Mouse (Mus musculus): ENCODE measurements around the gene Tpbgl.
A peak's percentile ranks its signal among the peaks of the same experiment; 100 is the strongest.

The Tpbgl gene

DNA sequence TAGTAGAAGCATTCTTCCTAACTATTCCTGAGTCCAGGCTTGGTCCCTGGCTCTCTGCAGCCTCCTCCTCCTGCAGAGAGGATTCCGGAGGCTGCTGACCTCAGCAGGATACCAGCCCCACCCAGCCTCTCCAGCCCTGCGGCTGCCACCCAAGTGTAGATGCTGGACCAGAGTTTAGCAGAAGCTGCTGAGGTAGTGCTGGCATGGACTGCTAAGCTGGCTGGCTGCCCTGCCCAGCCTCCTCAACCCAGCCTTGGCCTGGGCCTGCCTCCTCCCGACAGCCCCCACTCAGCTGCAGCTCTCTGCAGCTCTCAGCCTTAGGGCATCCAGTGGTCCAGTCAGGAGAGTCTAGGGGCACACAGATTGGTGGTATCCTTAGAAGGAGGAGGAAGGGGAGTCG is 14.3 kb upstream of the Tpbgl start:
- DNase-seq (ENCODE audit: low spot score), result no peak

DNA sequence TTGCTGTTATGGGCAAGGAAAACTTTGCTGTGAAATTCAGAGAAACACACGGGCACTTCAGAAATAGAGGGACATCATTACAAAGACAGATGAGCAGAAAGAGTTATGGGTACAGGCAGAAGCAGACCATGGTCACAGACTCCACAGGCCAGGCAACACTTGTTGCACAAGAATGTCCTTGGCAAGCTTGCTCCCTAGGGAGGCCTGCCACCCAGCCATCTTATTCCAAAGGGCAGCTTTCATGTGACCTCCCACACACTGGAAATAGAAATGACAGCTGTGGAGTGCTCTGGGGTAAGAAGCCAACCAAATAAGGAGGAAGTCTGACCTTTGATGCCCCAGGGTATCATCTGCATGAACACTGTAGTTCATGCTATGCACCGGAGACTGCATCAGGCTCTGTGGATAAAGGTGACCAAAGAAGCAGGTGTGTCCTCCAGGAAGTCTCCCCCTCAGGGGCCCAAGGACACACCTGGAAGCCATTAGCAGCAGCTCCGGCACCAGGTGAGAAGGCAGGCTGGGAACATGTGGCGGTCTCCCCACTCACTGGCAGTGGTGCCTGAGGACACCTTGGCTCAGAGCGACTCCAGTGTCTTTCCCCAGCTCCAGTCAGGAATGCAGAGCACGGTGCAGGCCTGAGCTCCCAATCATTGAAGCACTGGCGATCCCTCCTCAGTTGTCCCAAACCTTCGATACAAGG is 7.2 kb upstream of the Tpbgl start:
- DNase-seq (ENCODE audit: low spot score), result peak; percentile 6

DNA sequence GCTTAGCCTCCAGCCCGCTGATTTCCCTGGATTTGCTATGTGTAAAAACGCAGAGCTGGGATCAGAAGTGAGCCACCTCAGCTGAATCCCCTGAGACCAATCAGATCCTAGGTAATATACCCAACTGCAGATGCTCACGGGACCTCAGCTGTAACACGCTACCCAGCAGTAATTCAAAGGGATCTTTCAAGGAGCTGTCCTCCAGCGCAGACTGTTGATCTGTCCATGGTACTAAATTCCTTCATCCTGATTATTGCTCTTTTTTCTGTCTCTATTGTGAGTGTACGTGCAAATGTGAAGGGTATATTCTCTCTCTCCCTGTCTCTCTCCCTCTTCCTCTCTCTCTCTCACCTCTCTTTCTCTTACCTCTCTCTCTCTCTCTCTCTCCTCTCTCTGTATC is 5.4 kb upstream of the Tpbgl start:
- peak; percentile 44 for DNase-seq (ENCODE audit: low spot score)

DNA sequence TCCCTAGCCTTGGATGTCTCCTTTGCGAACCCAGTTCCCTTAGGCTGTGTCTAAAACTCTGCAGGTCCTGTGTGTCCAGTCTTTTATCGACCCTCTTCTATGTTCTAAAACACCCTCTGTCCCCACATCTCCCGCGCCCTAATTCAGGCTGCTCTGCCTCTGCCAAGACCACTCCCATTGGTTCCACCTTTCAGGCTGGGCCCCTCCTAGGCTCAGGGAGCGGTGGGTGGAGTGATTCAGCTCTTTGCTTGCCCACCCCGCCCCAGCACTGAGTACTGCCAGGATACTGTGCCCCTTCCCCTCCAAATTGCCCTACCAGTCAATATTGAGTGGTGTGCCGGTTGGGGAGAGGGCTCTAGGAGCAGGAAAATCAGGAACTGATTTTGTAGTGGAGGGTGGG is 463 bp upstream of the Tpbgl start:
- DNase-seq (ENCODE audit: low spot score), result no peak

DNA sequence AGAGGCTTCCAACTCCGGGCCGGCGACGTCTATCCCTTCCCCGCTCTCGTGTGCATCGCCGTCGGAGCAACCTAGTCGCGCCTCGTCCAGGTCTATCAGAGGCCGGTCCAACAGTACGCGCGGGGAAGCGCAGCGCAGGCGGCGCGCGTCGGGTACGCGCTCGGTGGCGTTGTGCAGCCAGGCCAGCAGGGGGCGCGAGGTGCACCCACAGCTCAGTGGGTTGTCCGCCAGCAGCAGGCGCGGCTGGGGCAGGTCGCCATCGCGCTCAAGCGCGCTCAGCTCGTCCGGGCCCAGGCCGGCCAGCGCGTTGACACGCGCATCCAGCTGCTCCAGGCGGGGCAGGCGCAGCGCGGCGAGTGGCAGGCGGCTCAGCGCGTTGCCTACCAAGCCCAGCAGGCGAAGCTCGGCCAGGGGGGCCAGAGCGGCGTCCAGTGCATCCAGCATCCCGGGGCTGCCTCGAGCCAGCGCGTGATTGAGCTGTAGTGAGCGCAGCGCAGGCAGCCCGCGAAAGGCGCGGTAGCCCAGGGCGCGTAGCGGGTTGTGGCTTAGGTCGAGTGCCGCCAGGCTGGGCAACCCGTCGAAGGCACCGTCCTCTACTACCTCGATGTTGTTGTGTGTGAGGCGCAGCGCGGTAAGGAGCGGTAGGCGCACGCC is 1.1 kb downstream of the Tpbgl start:
- DNase-seq (ENCODE audit: low spot score), result no peak

DNA sequence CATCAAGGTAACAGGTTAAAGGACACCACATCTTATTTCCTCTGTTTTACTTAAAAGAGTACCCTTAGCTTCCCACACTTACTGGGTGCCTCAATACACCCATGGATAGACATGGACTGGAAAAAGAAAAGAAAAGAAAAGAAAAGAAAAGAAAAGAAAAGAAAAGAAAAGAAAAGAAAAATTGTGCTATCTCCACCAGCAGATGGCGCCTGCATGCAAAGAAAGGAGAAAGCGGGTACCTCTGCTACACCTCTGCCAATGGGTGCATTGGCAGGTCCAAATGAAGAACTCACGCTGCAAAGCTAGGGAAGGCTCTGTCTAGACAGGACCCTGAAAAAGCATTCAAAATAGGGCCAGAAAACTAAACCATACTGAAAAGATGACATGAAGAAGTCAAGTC is 8.0 kb downstream of the Tpbgl start:
- peak; percentile 54 for DNase-seq (ENCODE audit: low spot score)

DNA sequence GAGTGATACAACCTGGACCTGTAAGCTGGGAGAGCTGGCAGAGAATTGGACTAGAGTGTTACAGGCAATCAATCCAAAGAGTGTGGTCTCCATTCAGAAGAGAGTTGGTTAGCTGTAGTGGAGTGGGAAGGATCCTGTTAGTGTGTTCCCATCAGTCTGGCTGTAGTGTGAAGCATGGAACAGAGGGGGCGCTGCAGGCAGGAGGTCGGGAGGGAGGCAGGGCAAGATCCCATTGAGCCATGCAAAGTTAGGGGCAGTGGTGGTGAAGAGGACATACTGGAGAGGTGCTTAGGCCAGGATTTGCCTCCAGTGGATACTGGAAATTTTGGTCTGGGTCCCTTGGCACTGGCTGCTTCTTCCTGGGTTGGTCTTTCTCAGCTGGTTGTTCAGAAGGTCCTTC is 8.6 kb downstream of the Tpbgl start:
- DNase-seq (ENCODE audit: low spot score), result no peak

DNA sequence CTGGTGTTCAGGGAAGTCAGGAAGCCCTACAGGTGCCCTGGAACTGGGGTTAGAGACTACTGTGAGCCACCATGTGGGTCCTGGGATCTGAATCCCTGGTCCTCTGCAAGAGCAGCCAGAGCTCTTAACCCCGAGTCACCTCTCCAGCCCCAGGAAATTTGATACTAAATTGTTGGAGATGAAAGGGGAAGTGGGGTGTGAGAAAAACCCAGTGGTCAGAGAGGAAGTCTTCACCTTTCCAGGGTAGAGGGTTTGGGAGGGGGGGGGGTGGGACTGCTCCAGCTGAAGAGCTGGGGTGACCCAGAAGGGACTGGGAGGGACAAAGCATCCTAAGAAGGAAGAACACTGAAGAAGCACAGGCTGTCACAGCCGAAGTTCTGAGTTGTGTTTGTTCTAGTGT is 19.3 kb downstream of the Tpbgl start:
- no peak for DNase-seq (ENCODE audit: low spot score)

DNA sequence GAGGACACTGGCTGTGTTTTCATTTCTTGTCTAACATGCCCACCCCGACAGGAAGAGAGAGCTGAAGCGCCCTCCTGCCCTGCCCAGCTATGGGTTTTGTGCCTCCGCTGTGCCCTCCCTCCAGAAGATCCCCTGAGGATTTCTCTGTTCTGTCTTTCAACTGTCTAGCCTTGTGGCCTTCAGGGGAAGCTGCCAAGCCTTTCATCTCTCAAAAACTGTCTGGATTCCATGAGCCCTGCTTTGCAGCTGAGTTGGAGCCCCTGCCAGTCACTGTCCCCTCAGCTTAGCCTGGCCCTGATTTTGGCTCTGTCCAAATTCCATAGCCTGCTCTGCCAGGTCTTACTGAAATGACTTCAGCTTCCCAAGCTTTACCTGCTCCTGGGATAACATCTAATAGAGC is 20.1 kb downstream of the Tpbgl start:
- no peak for DNase-seq (ENCODE audit: low spot score)

DNA sequence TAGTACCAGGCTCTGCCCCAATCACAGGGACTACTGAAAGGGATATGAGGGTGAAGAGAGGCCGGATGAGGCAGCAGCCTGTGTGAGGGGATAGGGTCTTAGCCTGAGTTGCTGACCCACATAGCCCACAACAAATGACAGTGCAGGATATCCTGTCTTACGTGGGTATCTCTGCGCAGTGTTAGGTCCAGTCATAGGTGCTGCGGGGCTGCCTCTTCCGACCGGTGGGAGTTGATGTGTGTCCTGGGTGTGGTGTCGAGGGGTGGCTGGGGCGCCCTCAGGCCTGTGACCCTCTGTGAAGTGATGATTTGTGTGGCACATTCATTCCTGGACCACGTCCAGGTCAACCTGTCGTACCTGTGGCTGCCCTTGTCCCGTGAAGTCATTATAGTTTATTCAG is 20.6 kb downstream of the Tpbgl start:
- no peak for DNase-seq (ENCODE audit: low spot score)

DNA sequence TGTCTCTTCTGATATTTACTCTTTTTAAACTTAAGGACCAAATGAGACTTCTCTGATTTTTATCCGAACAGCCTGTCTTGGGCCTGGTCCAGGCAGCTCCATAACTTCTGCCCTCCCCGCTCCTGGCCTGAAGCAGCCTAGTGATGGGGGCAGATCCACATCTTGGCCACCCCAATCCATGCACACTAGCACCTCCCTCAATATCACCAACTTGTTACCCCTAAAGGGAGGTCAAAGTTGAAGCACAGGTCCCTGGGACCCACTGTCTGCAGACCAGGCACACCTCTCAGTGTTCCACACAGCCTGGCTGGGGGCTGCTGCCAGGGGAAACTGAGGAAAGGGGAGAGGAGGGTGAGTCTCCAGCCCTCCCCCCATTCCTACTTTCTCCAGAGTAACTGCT is 21.8 kb downstream of the Tpbgl start:
- no peak for DNase-seq (ENCODE audit: low spot score)

DNA sequence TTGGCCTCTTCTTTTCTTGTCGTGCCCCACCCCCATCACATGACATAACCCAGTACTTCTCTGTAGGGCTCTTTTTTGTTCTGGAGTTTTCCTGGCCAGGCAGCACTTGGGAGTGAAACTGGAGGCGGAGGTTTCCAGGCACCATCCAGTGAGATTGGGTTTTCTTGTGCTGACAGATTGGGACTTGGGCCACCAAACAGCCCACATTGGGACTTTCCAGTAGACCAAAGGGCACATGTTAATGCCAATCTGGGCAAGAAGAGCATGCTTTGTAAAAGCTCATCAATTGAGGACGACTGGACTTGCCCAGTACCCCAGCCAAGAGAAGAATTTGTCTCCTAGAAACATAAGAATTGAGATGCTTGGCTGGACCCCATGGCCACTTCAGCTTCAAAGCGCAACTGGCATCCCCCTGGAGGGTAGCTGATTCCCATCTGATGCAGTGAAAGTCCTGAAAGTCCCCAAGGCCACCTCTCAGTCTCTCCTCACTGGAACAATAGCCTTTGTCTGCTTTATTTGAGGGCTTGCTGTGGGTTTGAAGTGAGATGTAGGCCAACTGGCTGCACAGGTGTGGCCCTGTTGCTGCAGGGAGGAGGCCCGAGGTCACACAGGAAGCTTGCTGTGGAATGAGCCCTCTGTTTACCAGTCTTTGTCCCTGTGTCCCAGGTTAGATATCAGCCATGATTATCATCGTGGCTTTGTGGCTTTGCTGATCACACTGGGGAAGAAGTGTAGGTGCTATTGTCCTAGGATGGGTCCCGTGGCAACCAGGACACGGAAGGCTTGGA is 22.8 kb downstream of the Tpbgl start:
- DNase-seq (ENCODE audit: low spot score), result peak; percentile 70

DNA sequence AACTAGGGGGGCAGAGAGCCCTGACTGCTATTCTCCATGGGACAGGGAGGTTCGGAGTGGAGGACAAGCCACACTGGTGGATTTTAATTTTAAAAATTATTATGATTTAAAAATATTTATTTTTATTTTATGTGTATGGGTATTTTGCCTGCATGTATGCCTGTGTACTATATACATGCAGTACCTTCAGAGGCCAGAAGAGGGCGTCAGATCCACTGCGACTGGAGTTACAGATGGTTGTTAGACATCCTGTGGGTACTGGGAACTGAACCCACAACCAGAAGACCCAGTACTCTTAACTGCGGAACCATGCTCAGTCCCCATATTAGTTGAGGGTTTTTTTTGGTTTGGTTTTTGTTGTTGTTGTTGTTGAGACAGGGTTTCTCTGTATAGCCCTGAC is 28.2 kb downstream of the Tpbgl start:
- DNase-seq (ENCODE audit: low spot score), result no peak

DNA sequence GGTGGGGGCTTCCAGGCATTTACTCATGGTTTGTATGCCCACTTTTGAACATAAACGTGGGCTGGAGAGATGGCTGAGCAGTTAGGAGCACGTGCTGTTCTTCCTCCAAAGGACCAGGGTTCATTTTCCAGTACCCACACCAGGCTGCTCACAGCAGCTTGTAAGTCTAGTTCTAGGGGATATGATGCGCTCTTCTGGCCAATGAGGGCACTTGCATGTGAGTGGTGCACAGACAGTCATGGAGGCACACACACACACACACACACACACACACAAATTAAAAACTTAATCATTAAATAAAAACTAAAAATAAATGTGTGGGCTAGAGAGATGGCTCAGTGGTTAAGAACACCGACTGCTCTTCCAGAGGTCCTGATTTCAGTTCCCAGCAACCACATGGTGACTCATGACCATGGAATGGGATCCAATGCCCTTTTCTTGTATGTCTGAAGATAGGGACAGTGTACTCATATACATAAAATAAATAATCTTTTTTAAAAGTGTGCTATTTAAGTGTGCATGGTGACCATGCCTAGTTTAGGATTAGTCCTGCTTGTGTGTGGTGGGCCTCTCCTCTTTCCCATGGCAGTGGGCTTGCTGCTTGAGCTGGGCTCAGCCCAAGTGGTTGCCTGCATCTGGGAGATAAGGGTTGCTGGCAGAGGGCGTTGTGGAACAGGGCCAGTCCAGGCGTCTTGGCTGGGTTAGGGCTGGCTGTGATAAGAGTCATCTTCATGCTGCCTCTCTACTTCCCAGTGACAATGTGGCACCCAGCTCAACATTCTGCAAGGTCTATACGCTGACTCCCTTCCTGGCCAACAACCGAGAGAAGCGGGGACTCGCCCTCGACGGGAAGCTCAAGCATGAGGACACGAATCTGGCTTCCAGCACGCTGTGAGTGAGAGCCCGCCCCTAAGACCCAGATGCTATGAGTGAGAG is 32.8 kb downstream of the Tpbgl start:
- no peak for DNase-seq (ENCODE audit: low spot score)

DNA sequence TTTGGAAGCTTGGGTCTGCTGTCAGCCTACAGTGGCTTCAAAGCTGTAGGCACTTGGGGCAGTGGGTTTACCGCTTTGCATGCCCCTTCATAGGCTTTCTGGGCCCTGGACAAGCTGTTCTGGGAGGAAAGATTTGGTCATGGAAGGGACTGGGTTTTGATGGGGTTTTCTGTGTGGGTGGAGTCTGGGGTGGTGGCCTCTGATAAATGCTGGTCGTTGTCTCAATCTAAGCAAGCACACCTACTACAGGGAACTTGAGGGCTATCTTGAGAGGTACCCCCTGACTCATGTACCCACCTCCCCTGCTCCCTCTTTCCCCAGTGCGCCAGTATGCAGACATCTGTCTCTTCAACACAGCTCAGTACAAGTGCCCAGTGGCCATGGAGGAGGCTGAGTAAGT is 34.2 kb downstream of the Tpbgl start:
- no peak for DNase-seq (ENCODE audit: low spot score)

DNA sequence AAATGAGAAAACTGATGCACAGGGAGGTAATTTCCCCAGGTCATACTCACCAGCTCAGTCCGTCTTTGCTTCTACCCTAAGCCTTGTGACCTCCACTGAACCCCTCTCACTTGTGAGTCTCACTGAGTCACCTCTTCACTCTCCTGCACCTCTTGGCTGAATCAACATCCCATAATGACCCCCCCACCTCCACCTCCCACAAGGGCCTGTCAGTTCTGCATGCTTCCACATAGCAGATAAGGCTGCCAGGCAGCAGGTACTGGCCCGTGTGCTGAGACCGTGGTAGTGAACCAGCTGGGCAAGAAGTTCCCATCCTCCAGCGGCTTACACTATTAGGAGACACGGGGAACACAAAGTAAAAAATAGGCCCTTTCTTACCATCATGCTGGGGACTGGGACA is 36.3 kb downstream of the Tpbgl start:
- no peak for DNase-seq (ENCODE audit: low spot score)

DNA sequence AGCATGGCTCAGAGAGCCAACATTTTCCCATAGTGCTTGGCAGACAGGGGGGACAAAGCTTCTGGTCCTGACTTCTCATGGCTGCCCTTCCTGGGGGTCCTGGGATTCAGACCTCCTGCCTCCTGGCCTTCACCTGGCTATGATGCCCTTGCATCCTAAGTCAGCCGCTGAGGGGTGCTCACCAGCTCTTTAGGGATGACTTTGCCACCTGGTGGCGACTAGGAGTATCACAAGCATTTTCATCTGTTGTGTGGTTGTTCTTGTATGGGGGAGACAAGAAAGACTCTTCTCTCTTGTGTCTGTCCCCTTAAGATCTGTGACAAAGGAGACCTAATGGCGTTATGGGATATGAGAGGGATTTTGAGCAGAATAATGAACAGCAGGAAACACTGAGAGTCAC is 36.8 kb downstream of the Tpbgl start:
- DNase-seq (ENCODE audit: low spot score), result peak; percentile 54

DNA sequence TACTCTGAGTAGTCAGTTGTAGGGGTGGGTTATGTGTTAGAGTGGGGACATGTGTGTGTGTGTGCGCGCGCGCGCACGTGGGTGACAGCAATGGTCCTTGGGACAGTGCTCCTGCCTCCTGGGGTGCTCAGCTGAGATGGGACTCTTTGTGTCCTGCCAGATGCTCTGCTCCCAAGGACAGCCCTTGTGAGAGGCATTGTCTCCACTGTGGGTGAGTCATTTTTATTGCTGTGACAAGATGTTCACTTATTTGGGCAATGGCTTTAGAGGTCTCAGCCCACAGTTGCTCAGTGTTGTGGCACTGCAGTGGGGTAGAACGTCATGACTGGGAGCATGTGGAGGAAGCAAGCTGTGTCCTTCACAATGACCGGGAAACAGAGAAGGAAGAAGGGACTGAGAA is 40.9 kb downstream of the Tpbgl start:
- no peak for DNase-seq (ENCODE audit: low spot score)

DNA sequence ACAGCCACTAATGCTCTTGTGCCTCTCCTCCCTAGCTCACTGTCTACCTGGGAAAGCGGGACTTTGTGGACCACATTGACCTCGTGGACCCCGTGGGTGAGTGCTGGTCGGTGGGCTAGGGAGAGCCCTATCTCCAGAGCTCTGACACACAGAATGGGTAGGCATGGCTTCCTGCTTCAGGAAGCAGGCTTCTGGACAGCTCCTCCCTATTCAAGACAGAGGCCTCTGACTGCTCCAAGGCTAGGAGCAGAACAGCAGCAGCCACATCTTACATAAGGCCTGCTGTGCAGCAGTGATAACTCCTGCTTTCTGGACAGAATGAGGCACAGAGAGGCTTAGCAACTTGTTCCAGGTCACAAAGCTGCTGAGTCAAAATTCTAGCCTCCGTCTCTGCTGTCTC is 43.3 kb downstream of the Tpbgl start:
- DNase-seq (ENCODE audit: low spot score), result peak; percentile 7

DNA sequence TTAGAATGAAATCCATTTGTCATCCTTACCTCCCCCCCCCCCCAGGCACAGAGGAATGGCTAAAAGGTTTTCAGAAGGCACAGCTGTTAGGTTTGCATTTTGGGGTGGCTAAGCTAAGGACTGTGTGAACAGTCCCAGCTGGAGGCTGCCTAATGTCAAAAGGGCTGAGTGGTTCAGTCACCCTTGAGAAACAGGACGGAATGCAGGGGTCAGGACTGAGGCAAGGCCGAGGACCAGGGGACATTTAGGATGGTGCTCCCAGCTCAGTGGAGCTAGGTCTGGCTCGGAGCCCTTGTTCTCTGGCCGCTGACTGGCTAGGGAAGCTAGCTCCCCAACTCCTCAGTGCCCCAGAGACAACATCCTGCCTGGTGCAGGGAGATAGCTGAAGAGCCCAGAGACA is 44.0 kb downstream of the Tpbgl start:
- DNase-seq (ENCODE audit: low spot score), result no peak

DNA sequence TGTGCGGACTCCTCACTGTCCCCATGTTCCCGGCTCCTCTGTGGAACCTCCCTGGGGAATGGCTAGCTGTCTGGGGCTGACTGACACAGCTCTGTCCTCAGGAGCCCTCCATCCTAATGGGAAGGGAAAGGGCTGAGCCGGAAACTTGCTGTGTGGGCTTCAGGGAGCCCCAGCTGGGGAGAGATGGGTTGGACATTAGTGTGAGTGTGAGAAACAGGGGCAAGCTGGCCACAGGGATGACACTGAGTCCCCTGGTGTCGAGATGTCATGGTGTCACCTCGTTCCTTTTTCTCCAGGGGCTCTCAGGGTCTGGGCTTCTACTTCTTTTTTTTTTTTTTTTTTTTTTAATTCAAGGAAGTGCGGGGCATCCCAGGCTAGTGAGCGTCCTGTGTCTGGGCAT is 44.6 kb downstream of the Tpbgl start:
- no peak for DNase-seq (ENCODE audit: low spot score)

DNA sequence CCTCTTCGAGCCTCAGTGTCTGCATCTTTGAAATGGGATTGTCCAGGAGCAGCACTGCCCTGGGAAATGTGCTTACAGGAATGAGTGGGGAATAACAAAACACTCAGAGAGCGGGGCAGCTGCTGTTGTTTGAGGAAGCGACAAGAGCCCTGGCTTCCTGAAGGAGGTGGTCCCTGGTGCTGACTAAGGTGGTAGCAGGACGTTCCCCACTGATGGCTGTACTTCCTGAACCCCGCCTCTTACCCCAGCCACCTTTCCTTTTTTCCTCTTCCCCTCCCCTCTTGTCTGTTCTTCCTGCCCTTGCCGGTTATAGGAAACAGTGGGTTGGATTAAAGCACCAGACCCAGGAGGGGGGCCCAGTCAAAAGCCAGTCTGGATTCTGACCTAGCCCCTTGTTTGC is 46.7 kb downstream of the Tpbgl start:
- no peak for DNase-seq (ENCODE audit: low spot score)
